Mouse (Mus musculus): Measurements from ENCODE around the gene Pde11a.
A peak's percentile ranks its signal among the peaks of the same experiment; 100 is the strongest.
"Not testable (repeated sequence)": the region's sequence is repeated elsewhere in the genome, so short reads cannot be mapped to it uniquely, and the experiment has no call there.

The Pde11a gene

GRCm38 (mm10) chr2:75990885-75991539 lies 347.6 kb downstream of the Pde11a start:
- peak; percentile 33 for DNase-seq (ENCODE audit: low spot score)

DNA sequence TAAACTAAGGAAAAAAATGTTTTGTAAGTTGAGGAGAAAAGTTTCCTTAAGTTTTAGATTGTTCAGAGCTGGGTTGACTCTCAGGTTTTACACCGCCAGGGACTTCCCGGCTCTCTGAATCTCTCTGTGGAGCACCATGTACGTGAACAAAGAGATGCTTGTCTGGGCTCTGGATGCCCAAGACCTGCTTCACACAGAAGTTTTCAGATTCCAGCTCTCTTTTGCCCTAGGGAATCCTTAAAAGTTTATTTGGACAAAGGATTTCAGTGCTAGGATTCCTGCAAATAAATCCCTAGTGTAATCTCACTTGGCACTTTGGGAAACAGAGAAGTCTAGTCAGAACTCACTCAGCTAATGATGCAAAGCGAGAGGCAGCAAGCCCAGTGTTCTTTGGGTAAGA lies 348.9 kb downstream of the Pde11a start:
- no peak for DNase-seq (ENCODE audit: low spot score)

DNA sequence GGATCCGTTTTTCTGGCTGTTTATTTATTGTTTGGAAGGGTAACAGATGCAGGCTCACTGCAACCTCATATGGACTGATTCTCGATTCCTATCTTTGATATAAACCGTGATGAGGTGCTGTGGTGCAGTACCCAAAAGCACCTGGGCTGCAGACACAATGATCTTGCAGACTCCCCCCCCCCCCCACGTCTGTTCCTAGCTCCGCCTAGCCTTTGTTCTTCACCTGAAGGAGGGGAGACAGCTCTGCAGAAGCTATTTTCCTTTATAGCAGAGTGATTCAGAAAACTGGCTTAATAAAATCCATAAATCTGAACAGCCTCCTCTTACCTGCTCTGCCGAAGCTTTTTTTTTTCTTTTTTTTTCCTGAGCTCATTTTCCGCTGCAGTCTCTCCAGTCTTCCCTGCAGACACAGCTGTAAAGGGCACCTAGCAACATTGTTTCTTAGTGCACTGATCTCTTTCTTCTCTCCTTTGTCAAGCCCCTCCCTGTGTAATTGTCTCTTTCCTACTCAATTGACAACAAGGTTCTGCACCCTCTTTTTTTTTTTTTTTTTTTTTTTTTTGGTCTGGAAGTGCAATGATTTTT lies 349.7 kb downstream of the Pde11a start:
- no peak for DNase-seq (ENCODE audit: low spot score)

- DNase-seq (ENCODE audit: low spot score), result no peak
Observed at GRCm38 (mm10) chr2:75988378-75988777, 350.2 kb downstream of the Pde11a start.

DNA sequence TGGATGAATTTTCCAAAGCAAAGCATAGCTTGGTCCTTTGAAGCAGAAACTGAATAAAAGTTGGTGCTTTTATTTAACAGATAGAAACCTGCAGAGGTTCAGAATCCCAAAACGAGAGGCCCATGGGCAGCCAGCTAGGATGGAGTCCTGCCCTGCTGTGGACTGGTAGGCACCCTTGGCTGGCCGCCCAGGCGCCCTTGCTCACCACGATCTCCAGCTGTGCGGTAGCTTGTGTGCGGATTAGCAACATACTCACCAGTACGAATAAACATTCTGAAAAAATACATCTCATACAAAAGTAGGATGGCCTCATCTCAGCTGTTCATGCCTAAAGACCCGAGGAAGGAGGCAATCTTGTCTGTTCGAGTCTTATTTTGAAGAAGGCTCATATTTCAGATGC lies 350.8 kb downstream of the Pde11a start:
- DNase-seq (ENCODE audit: low spot score), result no peak

DNA sequence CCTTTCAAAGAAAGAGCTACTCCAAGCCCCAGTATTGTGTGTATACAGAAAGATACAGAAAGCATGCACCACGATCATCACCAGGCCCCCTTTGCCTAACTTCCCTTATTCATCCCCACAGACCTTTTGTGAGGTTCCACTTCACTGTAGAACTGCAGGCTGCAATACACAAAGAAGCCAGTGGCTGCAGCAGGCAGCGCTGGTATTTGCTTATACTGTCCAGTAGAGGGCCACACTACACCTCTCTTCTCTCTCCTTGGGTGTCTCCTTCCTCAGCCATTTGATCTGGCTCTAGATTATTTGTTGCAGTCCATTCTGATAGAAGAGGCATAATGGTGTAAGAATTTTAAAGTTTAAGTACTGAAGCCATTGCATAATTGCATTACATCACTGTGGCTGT lies 353.4 kb downstream of the Pde11a start:
- DNase-seq (ENCODE audit: low spot score), result no peak

GRCm38 (mm10) chr2:75983847-75984246 lies 354.7 kb downstream of the Pde11a start:
- DNase-seq (ENCODE audit: low spot score), result no peak

DNA sequence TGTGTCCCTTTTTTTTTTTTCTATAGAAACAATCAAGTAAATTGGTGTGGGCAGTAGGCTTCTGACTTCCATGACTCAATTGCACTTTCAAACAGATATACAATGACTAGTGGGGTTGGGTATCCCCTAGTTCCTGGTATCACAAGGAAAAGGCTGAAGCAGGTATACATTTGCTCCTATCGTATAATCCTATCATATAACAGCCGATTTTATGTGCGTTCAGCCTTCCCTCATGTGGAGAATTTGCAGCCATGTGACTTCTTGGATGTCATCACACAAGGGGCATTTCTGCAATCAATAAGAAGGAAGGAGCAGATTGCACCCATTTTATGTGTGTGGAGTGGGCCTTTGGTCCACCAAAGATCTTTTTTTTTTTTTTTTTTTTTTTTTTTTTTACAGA lies 355.5 kb downstream of the Pde11a start:
- no peak for DNase-seq (ENCODE audit: low spot score)

- no peak for DNase-seq (ENCODE audit: low spot score)
Observed at GRCm38 (mm10) chr2:75982626-75983025, 355.9 kb downstream of the Pde11a start.

DNA sequence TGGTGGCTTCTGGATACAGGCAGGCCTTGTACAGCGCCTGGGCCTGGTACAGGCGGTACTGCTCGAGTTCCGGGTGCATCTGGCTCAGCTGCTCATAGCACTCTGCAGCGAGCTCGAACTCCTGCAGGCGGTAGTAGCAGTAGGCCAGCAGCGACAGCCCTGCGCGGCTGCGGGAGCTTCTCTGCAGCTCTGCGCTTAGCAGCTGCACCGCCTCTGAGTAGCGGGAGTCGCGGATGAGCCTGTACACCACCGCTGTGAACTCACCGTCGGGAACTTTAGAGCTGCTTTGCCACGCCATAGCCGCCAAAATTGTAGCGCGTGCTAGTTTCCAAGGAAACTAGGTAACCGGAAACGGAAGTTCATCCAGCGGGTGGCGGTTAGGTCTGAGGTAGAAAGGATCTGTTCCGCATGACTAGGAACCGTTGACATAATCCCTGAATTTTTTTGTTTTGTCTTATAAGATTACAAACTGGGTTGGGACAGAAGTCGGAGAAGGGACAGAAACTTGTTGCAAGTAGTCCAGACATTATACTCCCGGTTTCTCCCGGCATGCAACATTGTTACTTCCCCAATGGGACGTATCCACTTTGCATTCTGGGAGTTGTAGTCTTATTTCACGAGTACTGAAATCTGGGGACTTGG lies 357.0 kb downstream of the Pde11a start, which contains the start of gene Ttc30a1:
Gene Ttc30a1, minus strand, starts transcription at position 528 of the 642 bp plus-strand sequence.
- DNase-seq (ENCODE audit: low spot score), result peak; percentile 74

GRCm38 (mm10) chr2:75980933-75981439 lies 357.6 kb downstream of the Pde11a start:
- not testable (repeated sequence) for DNase-seq (ENCODE audit: low spot score)

- DNase-seq (ENCODE audit: low spot score), result not testable (repeated sequence)
Observed at GRCm38 (mm10) chr2:75977752-75978368, 360.7 kb downstream of the Pde11a start, which contains the start of gene Ttc30a2. Gene Ttc30a2 (minus strand): TSS chr2:75978170.

DNA sequence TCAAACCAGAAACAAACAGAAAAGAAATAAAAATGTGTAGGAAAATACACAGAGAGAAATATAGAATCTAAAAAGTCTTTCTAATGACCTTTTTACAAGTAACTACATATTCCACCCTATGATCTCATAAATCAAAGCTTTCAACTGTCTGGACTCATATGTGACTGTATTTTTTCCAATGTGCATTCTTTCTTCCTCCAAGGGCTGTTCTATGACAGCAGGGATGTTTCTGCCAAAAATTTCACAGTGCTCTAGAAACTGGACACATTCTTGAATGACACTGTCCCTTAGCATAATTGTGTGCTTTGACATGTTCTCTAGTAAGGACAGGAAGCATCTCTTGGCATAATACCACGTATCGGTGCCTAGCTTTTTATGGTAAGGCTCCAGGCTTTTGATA lies 362.5 kb downstream of the Pde11a start:
- not testable (repeated sequence) for DNase-seq (ENCODE audit: low spot score)

- DNase-seq (ENCODE audit: low spot score), result no peak
Observed at GRCm38 (mm10) chr2:75974131-75974530, 364.4 kb downstream of the Pde11a start.

DNA sequence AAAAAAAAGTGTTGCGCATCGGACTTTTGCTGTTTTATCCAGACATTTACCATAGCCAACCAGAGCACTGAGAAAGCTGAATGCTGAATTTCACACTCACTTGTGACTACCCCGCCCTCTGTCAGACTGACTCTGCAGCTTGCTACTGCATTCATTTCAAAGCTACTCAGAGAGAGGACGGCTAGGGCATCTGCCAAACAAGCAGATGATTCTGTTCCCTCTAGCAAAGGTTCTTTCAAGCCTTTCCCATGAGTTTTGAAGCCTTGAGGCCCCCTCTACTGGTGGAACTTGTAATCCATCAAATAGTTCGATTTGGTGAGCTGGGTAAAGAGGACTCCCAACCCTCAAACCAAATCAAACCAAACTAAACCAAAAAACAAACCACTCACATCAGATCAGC lies 373.6 kb downstream of the Pde11a start:
- DNase-seq (ENCODE audit: low spot score), result peak; percentile 41

DNA sequence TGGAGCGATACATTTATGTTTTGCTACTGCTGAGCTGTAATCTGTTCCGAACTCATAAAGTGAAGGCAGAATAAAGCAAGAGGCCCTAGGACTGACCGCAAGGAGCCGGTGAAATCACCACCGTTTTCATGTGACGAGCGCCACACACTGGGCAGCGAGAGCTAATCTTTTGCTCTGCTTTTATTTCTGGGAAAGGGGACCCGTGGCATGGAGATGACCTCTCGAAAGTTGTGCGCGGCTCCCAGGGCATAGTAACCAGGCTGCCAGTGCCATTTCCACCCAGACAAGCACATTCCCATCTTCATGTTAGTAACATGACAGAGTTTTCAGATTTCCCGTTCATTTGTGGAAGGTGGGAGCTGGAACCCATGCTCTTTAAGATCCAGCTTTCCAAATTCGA lies 374.1 kb downstream of the Pde11a start:
- DNase-seq (ENCODE audit: low spot score), result peak; percentile 16

- DNase-seq (ENCODE audit: low spot score), result no peak
Observed at GRCm38 (mm10) chr2:75964051-75964450, 374.5 kb downstream of the Pde11a start.

DNA sequence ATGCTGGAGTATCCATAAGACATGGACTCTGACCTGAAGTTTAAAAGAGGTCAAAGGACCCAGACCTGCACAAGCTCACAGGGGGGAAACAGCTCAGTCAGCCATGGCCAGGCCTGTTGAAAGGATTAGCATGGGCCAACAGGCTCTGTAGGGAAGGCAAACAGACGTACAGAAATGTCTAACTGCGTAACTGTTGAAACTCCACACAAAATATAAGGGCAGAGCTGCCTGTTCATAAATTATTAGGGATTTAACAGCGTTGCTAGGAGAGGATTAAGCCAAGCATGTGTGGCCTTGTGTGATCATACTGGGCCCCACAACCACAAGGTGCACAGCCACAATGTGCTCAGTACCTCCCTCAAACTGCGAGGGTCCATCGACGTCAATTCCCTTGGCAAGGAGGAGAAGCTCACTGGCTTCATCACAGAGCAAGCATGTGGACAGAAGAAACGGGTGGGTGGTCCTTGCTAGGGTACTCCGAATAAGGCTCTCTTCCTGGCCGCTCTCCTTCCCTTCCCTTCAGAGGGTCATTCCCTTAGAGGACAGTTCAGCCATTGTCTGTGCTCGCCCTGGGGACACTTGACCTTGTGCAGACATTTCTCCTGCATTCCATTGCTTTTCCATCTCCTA lies 375.2 kb downstream of the Pde11a start:
- DNase-seq (ENCODE audit: low spot score), result no peak

- DNase-seq (ENCODE audit: low spot score), result no peak
Observed at GRCm38 (mm10) chr2:75960366-75961330, 377.9 kb downstream of the Pde11a start.

DNA sequence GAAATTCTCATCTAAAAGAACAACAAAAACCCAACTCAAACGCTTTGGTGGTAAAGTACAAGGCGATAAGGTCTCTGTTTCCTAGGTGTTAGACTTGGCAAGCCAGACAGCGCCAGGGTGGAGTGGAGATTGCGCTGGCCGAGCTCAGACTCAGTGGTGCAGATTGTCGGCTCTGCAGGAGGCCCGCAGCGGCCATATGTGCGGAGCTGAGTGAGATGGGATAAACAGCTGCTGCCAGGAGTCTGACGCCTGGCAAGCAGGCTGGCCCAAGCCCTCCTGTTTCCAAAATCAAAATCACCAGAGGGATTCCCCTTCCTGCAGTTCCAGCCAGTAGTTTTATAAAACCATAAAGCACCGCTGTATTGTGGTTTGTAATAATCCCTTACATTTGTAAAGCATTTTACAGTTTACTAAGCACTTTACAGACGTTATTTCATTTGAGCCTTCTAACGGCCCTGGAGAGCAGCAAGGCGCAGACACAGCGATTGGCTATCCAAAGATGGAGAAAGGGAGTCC lies 378.7 kb downstream of the Pde11a start:
- DNase-seq (ENCODE audit: low spot score), result no peak

Measured in c-Kit-positive CD71-positive TER-119-positive erythroid progenitor cells, embryonic 14.5 days (primary cell).